Mouse (Mus musculus) kidney, adult 2 months (tissue): Measurements from ENCODE around the gene Mss51.

ENCODE experiments used
- CTCF ChIP-seq: fragments of 200-500 bp; conservative IDR thresholded peaks from 2 replicates; pipeline ENCODE4 v1.5.1; 2011; ENCODE audit warnings: low read depth, mild to moderate bottlenecking, control low read depth, low read length, moderate library complexity, mixed read lengths; ENCODE audit not compliant: insufficient read depth, insufficient read length
- POLR2A ChIP-seq: fragments of 200-500 bp; IDR thresholded peaks from one replicate; pipeline ENCODE4 v1.6.1; 2011; ENCODE audit warnings: low read depth, low read length, control low read depth

- no peak for TF ChIP-seq POLR2A
- TF ChIP-seq CTCF = no peak
These were observed 36.5 kb downstream of the Mss51 start for GRCm38 (mm10) chr14:20460216-20460615.
